Mouse (Mus musculus): ENCODE results near the gene Faf1.

The Faf1 gene

GRCm38 (mm10) chr4:109981083-109981870 is 304.9 kb downstream of the Faf1 start:
- DNase-seq, result no peak

- no peak for DNase-seq
Measured at GRCm38 (mm10) chr4:109981871-109982680, 305.7 kb downstream of the Faf1 start.

GRCm38 (mm10) chr4:109982681-109983265 is 306.4 kb downstream of the Faf1 start:
- DNase-seq, result no peak

- DNase-seq, result no peak
Measured at GRCm38 (mm10) chr4:109983281-109984001, 307.1 kb downstream of the Faf1 start.

- DNase-seq, result no peak
Measured at GRCm38 (mm10) chr4:109984011-109984411, 307.6 kb downstream of the Faf1 start.

- DNase-seq, result no peak
Measured at GRCm38 (mm10) chr4:109984496-109985423, 308.4 kb downstream of the Faf1 start.

GRCm38 (mm10) chr4:109985424-109986172 is 309.2 kb downstream of the Faf1 start:
- no peak for DNase-seq

GRCm38 (mm10) chr4:109986301-109986700 is 309.9 kb downstream of the Faf1 start:
- no peak for DNase-seq

GRCm38 (mm10) chr4:109986748-109987355 is 310.5 kb downstream of the Faf1 start:
- DNase-seq, result no peak

GRCm38 (mm10) chr4:109987560-109988362 is 311.4 kb downstream of the Faf1 start:
- no peak for DNase-seq

- DNase-seq, result no peak
Measured at GRCm38 (mm10) chr4:109988411-109988810, 312.0 kb downstream of the Faf1 start.

GRCm38 (mm10) chr4:109989213-109989612 is 312.8 kb downstream of the Faf1 start:
- no peak for DNase-seq

GRCm38 (mm10) chr4:110006044-110006443 is 329.7 kb downstream of the Faf1 start:
- no peak for DNase-seq
